Mouse (Mus musculus): Measurements from ENCODE around the gene Fndc3b.

DNA sequence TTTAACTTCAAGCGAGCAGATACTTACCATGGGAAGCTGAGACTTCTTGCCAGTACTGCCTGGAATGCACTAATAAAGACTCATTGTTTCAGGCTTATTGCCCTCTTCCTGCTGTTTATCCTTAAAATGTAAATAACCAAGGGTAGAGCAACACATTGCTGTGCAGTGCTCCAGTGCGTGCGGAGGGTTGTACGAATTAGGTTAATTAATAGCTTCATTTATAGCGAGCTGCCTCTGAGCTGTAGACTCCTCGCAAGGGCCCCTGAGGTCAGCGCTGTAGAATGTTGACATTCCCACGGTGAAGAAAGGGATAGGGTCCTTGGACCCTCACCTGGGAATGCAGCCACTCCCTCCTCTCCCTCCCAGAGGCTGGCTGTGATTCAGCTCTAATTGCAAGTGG is 13.1 kb upstream of the Fndc3b start:
- TF ChIP-seq GATA1 (IDR thresholded peaks at IDR 0.05; ENCODE audit: low read length) (no peak), TAL1 (IDR thresholded peaks at IDR 0.05; ENCODE audit: low read length) (no peak)
